Mouse (Mus musculus) lung, adult 2 months (tissue): ENCODE results near the gene H2-DMa. TPM values are rescaled to one million over a fixed set of nuclear protein-coding genes. Genes with fewer than 3 reads are reported as not detected.
A peak's percentile ranks its signal among the peaks of the same experiment; 100 is the strongest.
"Not testable (repeated sequence)": the region's sequence is repeated elsewhere in the genome, so short reads cannot be mapped to it uniquely, and the experiment has no call there.

Source experiments
- DNase-seq: peaks from one replicate; pipeline ENCODE4 v3.0.0; 2022
- H3K4me1 ChIP-seq: fragments of 200-500 bp; 2 replicates; pipeline ENCODE4 v1.6.1; 2011; ENCODE audit warnings: low read length; ENCODE audit not compliant: control insufficient read depth, insufficient read depth
- H3K4me3 ChIP-seq: fragments of 200-500 bp; replicated peaks from 2 replicates; pipeline ENCODE3; 2011; ENCODE audit warnings: low read depth, mild to moderate bottlenecking, control low read depth, low read length; ENCODE audit errors: extremely low read depth
- CTCF ChIP-seq: fragments of 200-500 bp; IDR thresholded peaks from 2 replicates; pipeline ENCODE4 v1.5.1; 2011; ENCODE audit warnings: mild to moderate bottlenecking, low read length, control low read depth; ENCODE audit not compliant: insufficient read depth
- POLR2A ChIP-seq: fragments of 200-500 bp; IDR thresholded peaks from 2 replicates; pipeline ENCODE4 v1.6.1; 2011; ENCODE audit warnings: low read depth, mild to moderate bottlenecking, control low read depth, low read length, borderline replicate concordance; ENCODE audit errors: extremely low read depth
- WGBS: fragments of 180-500 bp; shearing (Covaris S2); methylation state at CpG from one replicate; pipeline ENCODE4 v1.1.7; 2018; 5-methylcytosine and 5-hydroxymethylcytosine counted together
- polyA plus RNA-seq: library from polyadenylated mRNA; depleted of rRNA; stranded (reverse); fragments of >200 nt; gene quantifications from 2 replicates; pipeline ENCODE4 v1.2.3, GENCODE M21; 2012

The H2-DMa gene
- polyA plus RNA-seq, 1 experiment, result 109 TPM

DNA sequence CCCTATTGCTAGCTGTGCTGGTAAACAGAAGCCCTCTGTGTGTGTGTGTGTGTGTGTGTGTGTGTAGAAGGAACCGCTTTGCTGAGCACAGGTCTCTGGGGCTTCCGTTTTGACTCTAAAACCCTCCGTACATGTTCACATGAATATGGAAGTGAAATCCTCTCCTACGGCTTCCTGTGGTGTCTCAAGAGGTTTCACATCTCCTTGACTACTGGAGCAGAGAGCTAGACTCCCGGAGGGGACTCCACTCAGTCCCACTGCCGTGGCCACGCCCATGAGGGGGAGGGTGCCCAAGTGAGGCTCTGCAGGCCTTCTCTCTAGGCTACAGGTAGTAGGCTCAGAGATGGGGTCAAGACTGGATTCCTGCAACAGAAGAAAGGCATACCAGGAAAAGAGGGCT lies 23.7 kb downstream of the H2-DMa start, which contains the start of gene H2-DMb2:
TSS of gene H2-DMb2 (plus strand) at position 275 of the 400 bp plus-strand sequence.
- no peak for TF ChIP-seq POLR2A
- TF ChIP-seq CTCF, result no peak
- 19% methylated on average over 7 of the region's 7 CpGs for WGBS
- Histone ChIP-seq H3K4me3 (peak within 1 kb of the TSS; percentile 6), H3K4me1 (peaks cover 2% of the 10 kb centered on the region; the same call in 1 of the 2 replicates)
- DNase-seq, result peak; percentile 58

DNA sequence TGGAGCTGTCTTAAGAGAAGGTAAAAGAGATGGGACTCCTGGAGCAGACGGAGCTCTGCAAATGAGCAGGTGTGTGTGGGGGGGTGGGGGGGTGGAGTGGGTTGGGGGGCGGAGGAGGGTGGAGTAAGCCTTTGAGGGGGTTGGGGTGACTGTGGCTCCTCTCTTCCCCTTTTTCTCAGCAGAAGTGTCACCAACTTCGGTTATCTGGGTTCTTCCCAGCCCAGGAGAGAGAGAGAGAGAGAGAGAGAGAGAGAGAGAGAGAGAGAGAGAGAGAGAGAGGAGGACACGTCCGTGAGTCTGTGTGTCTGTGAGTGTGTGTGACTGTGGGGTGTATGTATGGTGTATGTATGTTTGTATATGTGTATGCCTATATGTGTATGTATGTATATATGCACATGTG lies 24.1 kb downstream of the H2-DMa start:
- no peak for TF ChIP-seq POLR2A
- no peak for TF ChIP-seq CTCF
- 40% methylated on average over 5 of the region's 5 CpGs for WGBS
- Histone ChIP-seq H3K4me1 (peaks cover 2% of the 10 kb centered on the region; the same call in 1 of the 2 replicates), H3K4me3 (peak overlapping the region; percentile 6)
- no peak for DNase-seq

DNA sequence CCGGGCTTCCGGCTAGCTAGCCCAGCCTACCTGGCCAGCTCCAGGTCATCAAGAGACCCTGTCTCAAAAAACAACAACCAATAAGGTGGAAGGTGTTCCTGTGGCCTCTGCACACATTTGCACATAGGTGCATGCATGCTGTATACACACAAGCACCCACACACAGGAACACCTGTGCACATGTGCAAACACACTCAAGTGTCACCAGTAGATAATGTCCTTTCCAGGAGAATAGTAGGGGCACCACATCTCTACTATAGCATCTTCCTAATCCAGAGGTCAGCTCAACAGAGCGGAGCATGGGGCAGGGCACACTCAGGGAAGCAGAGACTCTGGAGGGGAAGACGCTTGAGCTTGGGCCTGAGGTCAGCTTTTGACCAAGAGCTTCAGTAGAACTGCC lies 24.9 kb downstream of the H2-DMa start:
- H3K4me1 ChIP-seq, DNase-seq, H3K4me3 ChIP-seq: not testable (repeated sequence)
- WGBS, result 79% methylated on average over 4 of the region's 4 CpGs

DNA sequence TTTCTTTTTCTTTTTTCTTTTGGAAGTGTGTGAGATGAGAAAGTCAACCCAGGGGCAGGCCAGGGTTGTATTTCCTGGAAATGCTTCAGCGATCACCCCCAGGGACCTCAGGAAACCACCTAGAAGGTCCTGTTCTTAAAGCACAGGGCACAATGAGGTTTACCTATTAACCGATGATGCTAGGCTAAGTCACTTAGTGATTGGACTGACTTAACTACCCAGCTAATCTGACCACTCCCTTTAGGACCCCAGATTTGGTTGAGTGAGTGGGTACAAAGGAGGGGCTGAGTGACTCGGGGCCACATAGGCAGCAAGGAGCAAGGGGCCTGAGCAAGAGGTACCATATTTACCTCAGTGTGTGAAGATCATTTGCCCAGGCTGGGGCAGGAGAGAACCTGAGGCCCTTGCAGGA lies 25.6 kb downstream of the H2-DMa start:
- Histone ChIP-seq H3K4me3 (no peak overlapping the region), H3K4me1 (no peaks in the 10 kb centered on the region)
- TF ChIP-seq POLR2A, result no peak
- no peak for TF ChIP-seq CTCF
- no peak for DNase-seq
- WGBS, result 70% methylated on average over 3 of the region's 3 CpGs

DNA sequence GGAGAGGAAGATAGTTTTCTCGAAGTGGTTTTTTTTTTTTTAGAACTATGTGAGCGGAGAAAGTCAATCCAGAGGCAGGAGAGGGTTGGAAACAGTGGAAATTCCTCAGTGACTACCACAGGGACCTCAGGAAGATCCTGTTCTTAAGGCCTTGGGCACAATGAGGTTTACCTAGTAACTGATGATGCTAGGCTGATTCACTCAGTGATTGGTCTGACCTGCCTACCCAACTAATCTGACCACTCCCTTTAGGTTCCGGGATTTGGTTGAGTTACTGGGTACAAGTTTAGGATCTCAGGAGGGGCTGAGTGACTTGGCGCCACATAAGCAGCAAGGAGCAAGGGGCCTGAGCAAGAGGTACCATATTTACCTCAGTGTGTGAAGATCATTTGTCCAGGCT lies 33.6 kb downstream of the H2-DMa start, which contains the start of gene H2-DMb1:
TSS of gene H2-DMb1 (plus strand) at position 150 of the 400 bp plus-strand sequence.
- DNase-seq, result peak; percentile 52
- WGBS, result 25% methylated on average over 4 of the region's 4 CpGs
- no peaks in the 10 kb centered on the region for H3K4me1 ChIP-seq
- TF ChIP-seq CTCF (no peak), POLR2A (peak; percentile 42; the same call in 1 of the 2 replicates)
- peak within 1 kb of the TSS; percentile 44 for H3K4me3 ChIP-seq

DNA sequence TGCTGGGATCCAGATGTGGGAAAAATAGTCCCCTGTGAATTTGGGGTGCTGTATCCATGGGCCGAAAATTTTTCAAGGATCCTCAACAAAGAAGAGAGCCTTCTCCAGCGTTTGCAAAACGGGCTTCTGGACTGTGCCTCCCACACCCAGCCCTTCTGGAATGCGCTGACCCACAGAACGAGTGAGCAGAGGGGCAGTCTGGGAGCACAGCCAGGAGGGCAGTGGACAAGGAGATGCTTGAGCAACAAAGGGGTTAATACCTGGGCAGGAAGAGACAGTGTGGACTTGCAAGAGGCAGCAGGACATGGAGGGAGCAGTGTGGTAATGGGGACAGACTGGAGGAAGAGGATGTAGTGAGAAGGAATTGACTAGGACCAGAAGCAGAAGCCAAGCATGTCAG lies 36.2 kb downstream of the H2-DMa start:
- H3K4me1 ChIP-seq, result no peaks in the 10 kb centered on the region
- WGBS, result 43% methylated on average over 5 of the region's 5 CpGs
- no peak for DNase-seq
- no peak for TF ChIP-seq CTCF
- TF ChIP-seq POLR2A, result no peak
- no peak overlapping the region for H3K4me3 ChIP-seq

DNA sequence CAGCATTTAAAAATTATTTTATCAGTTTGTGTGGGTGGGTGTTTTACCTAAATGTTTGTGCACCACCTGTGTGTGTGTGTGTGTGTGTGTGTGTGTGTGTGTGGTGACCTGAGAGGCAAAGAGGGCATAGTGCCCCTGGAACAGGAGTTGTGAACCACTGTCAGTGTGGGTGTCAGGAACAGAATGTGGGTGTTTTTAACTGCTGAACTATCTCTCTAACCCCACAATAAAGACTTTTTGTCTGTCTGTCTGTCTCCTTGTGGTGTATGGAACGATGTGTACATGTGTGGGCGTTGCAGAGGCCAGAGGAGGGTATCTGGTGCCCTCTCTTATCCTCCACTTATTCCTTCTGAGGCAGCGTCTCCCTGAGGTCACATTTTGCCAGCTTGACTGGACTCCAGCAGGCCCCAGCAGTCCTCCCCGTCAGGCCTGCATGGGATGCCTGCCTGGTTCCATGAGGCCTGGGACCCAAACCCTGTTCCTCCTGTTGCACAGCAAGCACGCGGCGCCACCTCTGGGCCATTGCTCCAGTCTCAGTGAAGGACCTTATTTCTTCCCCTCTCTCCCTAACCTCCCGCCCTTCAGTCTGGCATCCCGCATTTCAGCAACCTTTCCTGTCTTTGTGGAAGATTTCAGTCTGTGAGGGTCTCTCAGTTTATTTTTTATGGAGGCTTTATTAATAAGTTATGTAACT lies 45.0 kb downstream of the H2-DMa start:
- 48% methylated on average over 9 of the region's 9 CpGs for WGBS

DNA sequence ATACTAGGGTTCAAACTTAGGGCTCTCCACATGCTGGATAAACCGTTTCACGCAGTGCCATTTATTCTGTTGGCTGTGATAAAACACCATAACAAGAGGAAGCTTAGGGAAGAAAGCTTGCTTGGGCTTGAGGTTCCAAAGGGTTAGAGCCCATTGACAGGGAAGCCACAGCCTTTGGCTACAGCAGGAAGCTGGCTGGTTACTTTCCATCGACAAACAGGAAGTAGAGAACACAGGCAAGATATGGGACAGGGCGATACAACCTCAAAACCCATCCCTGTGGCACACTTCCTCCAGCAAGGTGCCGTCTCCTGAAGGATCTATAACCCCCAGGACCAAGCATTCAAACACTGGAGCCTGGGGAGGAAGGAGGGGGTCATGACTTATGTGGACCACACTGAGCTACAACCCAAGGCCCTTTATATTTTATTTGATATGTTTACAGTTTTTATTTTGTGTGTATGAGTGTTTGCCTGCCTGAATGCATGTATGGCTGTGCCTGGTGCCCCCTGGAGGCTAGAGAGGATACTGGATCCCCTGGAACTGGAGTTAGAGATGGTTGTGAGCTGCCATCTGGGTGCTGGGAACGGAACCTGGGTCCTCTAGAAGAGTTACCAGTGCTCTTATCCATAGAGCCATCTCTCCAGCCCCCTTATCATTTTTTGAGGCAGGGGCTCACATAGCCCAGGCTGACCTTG lies 45.8 kb downstream of the H2-DMa start:
- 54% methylated on average over 6 of the region's 6 CpGs for WGBS
- Histone ChIP-seq H3K4me3 (no peak overlapping the region), H3K4me1 (no peaks in the 10 kb centered on the region)
- DNase-seq, result no peak
- peak; percentile 24; the same call in 1 of the 2 replicates for TF ChIP-seq CTCF
- TF ChIP-seq POLR2A, result no peak

More for the DNA sequence above, 45.0 kb downstream of the H2-DMa start:
- Histone ChIP-seq H3K4me1 (no peaks in the 10 kb centered on the region), H3K4me3 (no peak overlapping the region)
- no peak for DNase-seq
- TF ChIP-seq CTCF, result peak; percentile 35; the same call in 1 of the 2 replicates
- TF ChIP-seq POLR2A, result no peak

DNA sequence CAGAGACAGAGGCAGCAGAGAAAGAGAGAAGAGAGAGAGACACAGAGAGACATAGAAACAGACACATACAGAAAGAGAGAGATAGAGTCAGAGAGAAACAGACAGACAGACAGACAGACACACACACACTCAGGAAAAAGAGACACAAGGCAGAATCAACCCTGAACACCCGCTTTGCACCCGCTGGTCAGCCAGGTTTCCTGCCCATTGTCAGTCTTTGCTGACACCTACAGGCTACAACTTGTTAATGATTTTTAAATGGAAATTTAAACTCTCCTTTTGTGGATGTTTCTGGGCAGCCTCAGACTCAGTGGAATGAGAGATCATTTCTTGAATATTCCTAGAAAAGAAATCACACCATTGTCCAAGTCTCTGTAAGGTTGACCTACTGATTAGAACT lies 49.9 kb downstream of the H2-DMa start:
- WGBS, result 3% methylated on average over 2 of the region's 2 CpGs
- no peak for DNase-seq
- no peaks in the 10 kb centered on the region for H3K4me1 ChIP-seq
- TF ChIP-seq CTCF, result peak; percentile 79
- TF ChIP-seq POLR2A, result no peak
- H3K4me3 ChIP-seq, result no peak overlapping the region

DNA sequence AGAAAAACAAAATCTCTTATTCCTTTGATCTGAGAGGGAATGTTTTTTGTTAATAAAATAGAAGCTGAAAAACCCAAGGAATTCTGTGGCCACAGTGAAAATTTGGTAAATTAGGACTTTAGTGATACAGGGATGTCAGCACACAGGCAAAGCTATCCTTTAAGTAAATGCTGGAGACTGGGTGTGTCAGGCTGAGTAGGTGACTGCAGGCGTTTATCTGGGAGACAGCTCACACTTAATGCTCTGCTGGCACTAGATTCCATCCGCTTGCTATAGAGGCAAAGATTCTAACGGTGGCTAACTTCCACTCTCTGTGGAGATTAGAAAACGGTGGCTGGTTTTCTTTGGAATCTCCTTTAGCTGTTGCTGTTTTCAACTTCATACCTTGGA lies 51.1 kb downstream of the H2-DMa start:
- H3K4me1 ChIP-seq, result no peaks in the 10 kb centered on the region
- no peak overlapping the region for H3K4me3 ChIP-seq
- TF ChIP-seq POLR2A, result no peak
- TF ChIP-seq CTCF, result no peak
- no peak for DNase-seq
- whole genome bisulfite sequencing, result 9% methylated on average over 4 of the region's 4 CpGs
